Mouse (Mus musculus) left cerebral cortex, adult 8-10 months (tissue): ENCODE measurements around the gene Abhd18. TPM values are rescaled to one million over a fixed set of nuclear protein-coding genes. Genes with fewer than 3 reads are reported as not detected.
A peak's percentile ranks its signal among the peaks of the same experiment; 100 is the strongest.
"Not testable (repeated sequence)": the region's sequence is repeated elsewhere in the genome, so short reads cannot be mapped to it uniquely, and the experiment has no call there.

Experiments used
- DNase-seq, 2 experiments: peaks; one replicate each; pipeline ENCODE4 v3.0.0; 2022; ENCODE audit warnings: low spot score in 2 of 2
- total RNA-seq, 4 experiments: library from RNA; stranded (reverse); gene quantifications; 2 replicates each; pipeline ENCODE4 v1.2.4; 2022

The Abhd18 gene
- total RNA-seq: 10 to 100 TPM; 12.4 to 15.1 (median 13.3) TPM

- not testable (repeated sequence) for DNase-seq
Observed at GRCm38 (mm10) chr3:40846957-40847017, at the start of gene Abhd18. Gene Abhd18 (plus strand): TSS chr3:40846970.

GRCm38 (mm10) chr3:40798054-40798453, 48.7 kb upstream of the Abhd18 start:
- DNase-seq: no peak

- no peak for DNase-seq
Observed at GRCm38 (mm10) chr3:40798500-40798899, 48.3 kb upstream of the Abhd18 start.

- peak; percentile 86 to 95 for DNase-seq
Observed at GRCm38 (mm10) chr3:40799530-40800372, 47.0 kb upstream of the Abhd18 start, which contains the start of gene Plk4. Gene Plk4 (plus strand): TSS chr3:40800019.

GRCm38 (mm10) chr3:40800373-40800823, 46.4 kb upstream of the Abhd18 start:
- DNase-seq: peak in 1 of 2 experiments; percentile 38

GRCm38 (mm10) chr3:40806871-40807270, 39.9 kb upstream of the Abhd18 start:
- no peak for DNase-seq

GRCm38 (mm10) chr3:40808686-40809085, 38.1 kb upstream of the Abhd18 start:
- no peak for DNase-seq

GRCm38 (mm10) chr3:40809894-40810293, 36.9 kb upstream of the Abhd18 start:
- DNase-seq: no peak

GRCm38 (mm10) chr3:40813275-40813674, 33.5 kb upstream of the Abhd18 start:
- DNase-seq: no peak

- DNase-seq: not testable (repeated sequence)
Observed at GRCm38 (mm10) chr3:40845521-40845920, 1.2 kb upstream of the Abhd18 start.

GRCm38 (mm10) chr3:40846473-40846956, 255 bp upstream of the Abhd18 start, which contains the start of gene Mfsd8:
Gene Mfsd8 (minus strand): TSS chr3:40846886.
- peak; percentile 92 to 98 for DNase-seq

- DNase-seq: peak in 1 of 2 experiments; percentile 45
Observed at GRCm38 (mm10) chr3:40847018-40847417, 248 bp downstream of the Abhd18 start.

- DNase-seq: not testable (repeated sequence)
Observed at GRCm38 (mm10) chr3:40847936-40848335, 1.2 kb downstream of the Abhd18 start.

- not testable (repeated sequence) for DNase-seq
Observed at GRCm38 (mm10) chr3:40853123-40853738, 6.5 kb downstream of the Abhd18 start.

- peak; percentile 97 to 99 for DNase-seq
Observed at GRCm38 (mm10) chr3:40893816-40894258, 47.1 kb downstream of the Abhd18 start.

- peak in 1 of 2 experiments; percentile 19 for DNase-seq
Observed at GRCm38 (mm10) chr3:40894336-40894735, 47.6 kb downstream of the Abhd18 start.

- not testable (repeated sequence) for DNase-seq
Observed at GRCm38 (mm10) chr3:40902443-40902842, 55.7 kb downstream of the Abhd18 start, which contains the start of gene 1700034I23Rik. Gene 1700034I23Rik (minus strand): TSS chr3:40902543.

GRCm38 (mm10) chr3:40938189-40938588, 91.4 kb downstream of the Abhd18 start:
- no peak for DNase-seq

GRCm38 (mm10) chr3:40938592-40938991, 91.8 kb downstream of the Abhd18 start:
- no peak for DNase-seq

- no peak for DNase-seq
Observed at GRCm38 (mm10) chr3:40939019-40939418, 92.2 kb downstream of the Abhd18 start.

- DNase-seq: peak; percentile 94 to 99
Observed at GRCm38 (mm10) chr3:40949170-40949902, 102.6 kb downstream of the Abhd18 start, which contains the start of gene Larp1b. Gene Larp1b (plus strand): TSS chr3:40949828.
